Mouse (Mus musculus) liver, adult 2 months (tissue): ENCODE measurements at regions not wholly inside any gene's neighbourhood (a gene's known extent, or its start where the extent isn't known, plus 50 kb on each side); places are given as distances from the start of the nearest gene placed in this dataset.

Experiments
- CTCF ChIP-seq: fragments of 200-500 bp; IDR thresholded peaks from 2 replicates; pipeline ENCODE4 v1.5.1; 2011; ENCODE audit warnings: low read depth, low read length, control low read depth
- POLR2A ChIP-seq: fragments of 200-500 bp; IDR thresholded peaks from 2 replicates; pipeline ENCODE4 v1.6.1; 2011; ENCODE audit warnings: low read length, control low read depth; ENCODE audit not compliant: insufficient read depth; ENCODE audit errors: extremely low read depth

DNA sequence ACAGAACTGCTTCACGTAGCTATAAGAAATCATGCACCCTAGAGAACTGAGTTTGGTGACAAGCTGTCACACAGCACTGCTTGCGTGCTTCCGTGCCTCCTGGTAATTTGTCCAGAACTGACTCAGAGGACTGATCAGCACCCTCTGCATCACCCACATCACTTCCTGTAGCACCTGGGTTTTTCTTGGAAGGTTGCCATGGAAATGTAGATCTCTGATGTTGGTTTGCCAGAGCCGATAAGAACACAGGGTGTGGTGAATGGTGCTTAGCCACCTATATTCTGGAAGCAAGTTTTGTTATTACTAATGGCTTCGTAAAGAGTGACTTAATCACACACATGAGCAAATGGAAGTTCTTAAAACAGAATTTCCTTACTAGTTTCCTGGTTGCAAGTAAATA is 188.2 kb upstream of the Sema3a start:
- TF ChIP-seq CTCF: no peak
- TF ChIP-seq POLR2A: no peak
